Mouse (Mus musculus): ENCODE results near the gene Ccdc51.

DNA sequence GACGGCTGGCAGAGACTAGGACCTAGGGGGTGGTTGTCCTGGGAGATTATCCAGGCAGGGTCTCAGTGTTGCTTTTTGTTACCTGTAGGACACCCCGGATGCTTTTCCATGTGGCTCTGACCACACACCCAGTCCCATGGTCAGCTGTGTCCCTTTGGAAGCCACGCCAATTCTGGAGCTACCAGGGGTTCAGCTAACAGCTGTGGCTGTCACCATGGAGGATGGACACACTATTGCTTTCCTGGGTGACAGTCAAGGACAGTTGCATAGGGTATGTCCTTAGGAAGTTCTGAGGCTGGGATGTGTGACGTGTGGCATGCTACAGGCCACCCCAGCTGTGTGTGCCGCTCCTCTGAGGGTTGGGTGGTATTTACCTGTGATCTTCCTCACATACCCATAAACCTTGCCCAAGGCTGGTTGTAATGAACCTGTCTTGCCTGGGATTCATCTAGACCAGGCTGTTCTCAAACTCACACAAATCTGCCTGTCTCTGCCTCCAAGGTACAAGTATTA, 19.7 kb downstream of the Ccdc51 start:
- TF ChIP-seq CTCF (IDR thresholded peaks at IDR 0.05; ENCODE audit: control insufficient read depth, insufficient read depth, insufficient read length), result no peak
- no peak for TF ChIP-seq MYOG (IDR thresholded peaks at IDR 0.05; ENCODE audit: control insufficient read depth, extremely low read depth, insufficient read length)
- no peak for TF ChIP-seq MYOD1 (IDR thresholded peaks at IDR 0.05; ENCODE audit: control insufficient read depth, insufficient read length, low read depth)
- no peak for TF ChIP-seq MAX (IDR thresholded peaks at IDR 0.05)
- TF ChIP-seq USF1 (IDR thresholded peaks at IDR 0.05; ENCODE audit: low read depth), result no peak
